Mouse (Mus musculus): ENCODE results near the gene Olfr1245. TPM values are rescaled to one million over a fixed set of nuclear protein-coding genes. Genes with fewer than 3 reads are reported as not detected.

Olfr1245 gene
- polyA plus RNA-seq, 1 experiment, result not detected

DNA sequence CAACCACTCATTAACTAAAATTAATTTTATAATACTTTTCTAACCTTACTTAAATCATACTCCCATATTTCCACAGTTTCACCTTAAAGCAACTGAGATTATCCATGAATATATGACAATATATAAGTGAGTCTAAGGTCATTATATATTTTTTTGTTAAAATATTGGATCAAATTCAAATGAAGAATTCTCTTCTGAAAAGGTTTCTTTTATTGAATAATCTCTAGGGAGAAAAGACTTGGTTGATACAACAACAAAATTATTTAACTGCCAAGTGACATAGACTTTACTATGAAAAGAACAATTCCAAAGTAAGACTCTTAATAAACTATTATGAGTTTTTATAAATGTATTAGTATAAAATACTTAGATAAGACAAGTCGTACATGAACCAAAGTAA, 46.9 kb downstream of the Olfr1245 start, which contains the start of gene Olfr1243:
Olfr1243 (minus strand) TSS at position 101 of the 400 bp plus-strand sequence.
- no peaks in the 10 kb centered on the region for H3K36me3 ChIP-seq (ENCODE audit: control insufficient read depth, insufficient read depth, low read length)
- H3K4me3 ChIP-seq (ENCODE audit: control insufficient read depth, insufficient read depth, low read length), result no peak within 1 kb of the TSS
- H3K27me3 ChIP-seq (ENCODE audit: control insufficient read depth, insufficient read depth, low read length), result no peaks in the 10 kb centered on the region
- no peaks in the 10 kb centered on the region for H3K4me1 ChIP-seq (replicated peaks; ENCODE audit: control insufficient read depth, insufficient read depth, low read length)
- no peak within 1 kb of the TSS for H3K27ac ChIP-seq (ENCODE audit: control insufficient read depth, insufficient read depth, low read length)
- DNase-seq, result no peak
- 95% methylated on average over 1 of the region's 1 CpGs for WGBS
- no peak for TF ChIP-seq POLR2A (IDR thresholded peaks at IDR 0.05; ENCODE audit: control insufficient read depth, extremely low read depth, insufficient read depth, low read length, poor library complexity)
- TF ChIP-seq CTCF (IDR thresholded peaks at IDR 0.05; ENCODE audit: borderline replicate concordance, control insufficient read depth, extremely low read depth, insufficient read depth, low read length, poor library complexity), result no peak

Other genes starting within 250 kb of the Olfr1245 start
- not detected in 2 replicates for gene Olfr1232, start 248.8 kb downstream of the Olfr1245 start, polyA plus RNA-seq (2012; rRNA removed)
- gene Olfr1233, start 236.0 kb downstream of the Olfr1245 start, polyA plus RNA-seq (2012; rRNA removed), result not detected in 2 replicates
- not detected in 2 replicates for gene Olfr1234, start 213.6 kb downstream of the Olfr1245 start, polyA plus RNA-seq (2012; rRNA removed)
- gene Olfr1238, start 168.8 kb downstream of the Olfr1245 start, polyA plus RNA-seq (2012; rRNA removed), result not detected in 2 replicates
- not detected in 2 replicates for gene Olfr1239, start 158.0 kb downstream of the Olfr1245 start, polyA plus RNA-seq (2012; rRNA removed)
- not detected in 2 replicates for gene Olfr1240, start 135.4 kb downstream of the Olfr1245 start, polyA plus RNA-seq (2012; rRNA removed)
- not detected in 2 replicates for gene Olfr1241, start 91.3 kb downstream of the Olfr1245 start, polyA plus RNA-seq (2012; rRNA removed)
- gene Olfr1242, start 80.1 kb downstream of the Olfr1245 start, polyA plus RNA-seq (2012; rRNA removed), result not detected in 2 replicates
- gene Olfr1243, start 47.0 kb downstream of the Olfr1245 start, polyA plus RNA-seq (2012; rRNA removed), result not detected in 2 replicates
- gene Olfr1246, start 14.7 kb upstream of the Olfr1245 start, polyA plus RNA-seq (2012; rRNA removed), result not detected in 2 replicates
- gene Olfr1247, start 35.7 kb upstream of the Olfr1245 start, polyA plus RNA-seq (2012; rRNA removed), result not detected in 2 replicates
- gene Olfr1248, start 39.8 kb upstream of the Olfr1245 start, polyA plus RNA-seq (2012; rRNA removed), result not detected in 2 replicates
- not detected in 2 replicates for gene Olfr1249, start 56.5 kb upstream of the Olfr1245 start, polyA plus RNA-seq (2012; rRNA removed)
- not detected in 2 replicates for gene Olfr1250, start 83.0 kb upstream of the Olfr1245 start, polyA plus RNA-seq (2012; rRNA removed)
- gene Olfr1251, start 93.5 kb upstream of the Olfr1245 start, polyA plus RNA-seq (2012; rRNA removed), result not detected in 2 replicates
- gene Olfr1252, start 146.6 kb upstream of the Olfr1245 start, polyA plus RNA-seq (2012; rRNA removed), result not detected in 2 replicates
- gene Olfr1253, start 178.6 kb upstream of the Olfr1245 start, polyA plus RNA-seq (2012; rRNA removed), result not detected in 2 replicates
- not detected in 2 replicates for gene Olfr1254, start 215.2 kb upstream of the Olfr1245 start, polyA plus RNA-seq (2012; rRNA removed)
- not detected in 2 replicates for gene Olfr1255, start 233.6 kb upstream of the Olfr1245 start, polyA plus RNA-seq (2012; rRNA removed)